Mouse (Mus musculus) liver, adult 2 months (tissue): ENCODE data around the gene Gatd1.

Source experiments
- CTCF ChIP-seq: fragments of 200-500 bp; IDR thresholded peaks from 2 replicates; pipeline ENCODE4 v1.5.1; 2011; ENCODE audit warnings: low read depth, low read length, control low read depth
- POLR2A ChIP-seq: fragments of 200-500 bp; IDR thresholded peaks from 2 replicates; pipeline ENCODE4 v1.6.1; 2011; ENCODE audit warnings: low read length, control low read depth; ENCODE audit not compliant: insufficient read depth; ENCODE audit errors: extremely low read depth

DNA sequence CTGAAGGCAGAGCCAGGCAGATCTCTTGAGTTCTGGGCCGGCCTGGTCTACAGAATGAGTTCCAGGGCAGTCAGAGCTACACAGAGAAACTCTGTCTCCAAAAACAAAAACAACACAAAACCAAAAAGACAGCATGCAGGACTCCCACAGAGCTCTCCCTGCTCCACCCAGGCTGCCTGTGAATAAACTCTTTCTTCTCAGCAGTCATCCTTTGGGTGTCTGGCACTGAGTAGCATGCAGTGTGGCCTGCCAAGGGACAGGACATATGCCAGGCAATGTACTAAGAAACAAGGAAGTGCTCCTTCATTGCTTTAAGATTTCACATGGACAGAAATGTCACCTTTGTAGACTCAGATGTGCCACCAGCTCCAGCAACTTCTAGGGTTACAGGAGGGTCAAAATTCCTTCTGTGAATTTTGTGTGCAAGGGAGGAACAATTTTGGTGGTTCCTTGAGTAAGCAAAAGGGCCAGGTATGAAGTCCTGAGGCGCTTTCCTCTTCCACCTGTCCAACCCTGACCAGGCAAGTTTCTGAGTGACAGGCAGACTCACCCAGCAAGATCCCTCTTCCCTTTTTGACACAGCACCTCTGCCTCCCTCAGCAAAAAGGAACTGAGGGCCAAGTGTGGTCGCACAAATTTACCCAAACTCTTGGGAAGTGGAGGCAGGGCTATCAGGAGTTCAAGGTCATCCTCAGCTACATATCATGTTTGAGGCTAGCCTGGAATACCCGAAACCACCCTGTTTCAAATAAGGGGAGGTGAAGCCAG is 32.7 kb downstream of the Gatd1 start:
- TF ChIP-seq CTCF (no peak), POLR2A (no peak)
